20 mouse cellular contexts compared by ENCODE assay signal in genomic region chr2:6397166-6397565, GRCm38 (mm10).
"Had no signal": no experiment of that assay in that cellular context is flagged by ENCODE, and none has a peak within 500 bp of the region (broad histone marks: within the 10 kb centered on the region; RNA-seq: fewer than 3 reads in every experiment).

No protein-coding gene starts in this region.

- H3K4me2 ChIP-seq: heart, embryonic 11.5 days; heart, embryonic 15.5 days; hindbrain, embryonic 13.5 days; hindbrain, embryonic 15.5 days; kidney, embryonic 15.5 days; limb, embryonic 13.5 days; limb, embryonic 15.5 days; liver, embryonic 12.5 days had no signal

- H3K9me3 ChIP-seq: heart, embryonic 13.5 days; heart, embryonic 15.5 days; hindbrain, embryonic 13.5 days; hindbrain, embryonic 15.5 days; kidney, embryonic 15.5 days; limb, embryonic 13.5 days; limb, embryonic 15.5 days; liver, embryonic 12.5 days had no signal

- ATAC-seq: hindbrain, postnatal 0 days; intestine, embryonic 16.5 days had no signal

- H3K4me1 ChIP-seq: hindbrain, embryonic 15.5 days; limb, embryonic 13.5 days; limb, embryonic 15.5 days had no signal

- H3K36me3 ChIP-seq: heart, embryonic 15.5 days; hindbrain, embryonic 13.5 days; hindbrain, embryonic 15.5 days had no signal

- H3K9ac ChIP-seq: heart, embryonic 15.5 days; hindbrain, embryonic 13.5 days; hindbrain, embryonic 15.5 days; kidney, embryonic 15.5 days; limb, embryonic 13.5 days; limb, embryonic 15.5 days; liver, embryonic 12.5 days; liver, embryonic 14.5 days had no signal

- H3K4me3 ChIP-seq: heart, adult 2 months; heart, embryonic 13.5 days; heart, embryonic 15.5 days; hindbrain, embryonic 13.5 days; hindbrain, embryonic 15.5 days; kidney, embryonic 15.5 days; limb, embryonic 13.5 days; limb, embryonic 15.5 days; liver, embryonic 12.5 days had no signal

- H3K27me3 ChIP-seq: heart, embryonic 13.5 days; heart, embryonic 15.5 days; hindbrain, embryonic 13.5 days; hindbrain, embryonic 15.5 days; kidney, embryonic 15.5 days; limb, embryonic 13.5 days; limb, embryonic 15.5 days; liver, embryonic 12.5 days had no signal

- DNase-seq: gastrocnemius, postnatal 14 days; gastrocnemius, postnatal 36 days; heart, adult 2 months; kidney, adult 11 months; kidney, postnatal 36 days; layer of hippocampus, adult 9-11 months; layer of hippocampus, postnatal 36 days; left cerebral cortex, postnatal 4 days had no signal

- H3K27ac ChIP-seq: heart, adult 2 months; hindbrain, embryonic 13.5 days; hindbrain, embryonic 15.5 days; hindbrain, postnatal 0 days; kidney, embryonic 15.5 days; limb, embryonic 13.5 days; limb, embryonic 15.5 days; liver, embryonic 12.5 days; liver, embryonic 14.5 days had no signal
